Mouse (Mus musculus): ENCODE data around the gene Nr4a2. TPM values are rescaled to one million over a fixed set of nuclear protein-coding genes. Genes with fewer than 3 reads are reported as not detected.

The Nr4a2 gene
- polyA plus RNA-seq, 1 experiment from 2014 or later: 4.4 TPM

DNA sequence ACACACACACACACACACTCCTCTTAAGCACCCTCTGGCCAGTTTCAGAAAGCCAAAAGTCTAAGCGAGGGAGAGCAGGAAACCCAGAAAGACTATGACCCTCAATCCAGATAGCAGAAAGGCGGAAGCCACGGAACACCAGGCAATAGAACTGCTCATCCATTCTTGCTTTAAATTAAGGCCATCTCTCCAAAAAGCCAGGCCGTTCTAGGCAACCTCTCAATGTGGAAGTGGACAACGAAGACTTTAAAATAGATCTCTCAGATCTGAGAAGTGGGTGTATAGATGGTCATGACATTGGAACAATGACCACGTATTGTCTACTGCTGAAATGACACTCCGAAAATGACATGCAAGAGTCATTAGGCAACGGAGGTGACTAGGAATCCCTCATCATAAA lies 19.1 kb downstream of the Nr4a2 start:
- no peak for ATAC-seq (ENCODE audit: low read depth)
- Histone ChIP-seq H3K27me3 (ENCODE audit: control insufficient read depth, insufficient read depth, low read depth, low read length) (peaks cover 79% of the 10 kb centered on the region), H3K4me3 (ENCODE audit: low read length) (no peak overlapping the region), H3K36me3 (ENCODE audit: control insufficient read depth, insufficient read depth, low read length) (no peaks in the 10 kb centered on the region), H3K4me1 (replicated peaks; ENCODE audit: control insufficient read depth, insufficient read depth, low read length) (peaks cover 14% of the 10 kb centered on the region), H3K27ac (ENCODE audit: low read length) (no peak overlapping the region), H3K9ac (ENCODE audit: low read length) (no peak overlapping the region), H3K9me3 (ENCODE audit: control insufficient read depth, low read length) (no peaks in the 10 kb centered on the region), H3K4me2 (ENCODE audit: low read depth, low read length) (no peak overlapping the region)
- 7% methylated on average over 8 of the region's 8 CpGs for WGBS

DNA sequence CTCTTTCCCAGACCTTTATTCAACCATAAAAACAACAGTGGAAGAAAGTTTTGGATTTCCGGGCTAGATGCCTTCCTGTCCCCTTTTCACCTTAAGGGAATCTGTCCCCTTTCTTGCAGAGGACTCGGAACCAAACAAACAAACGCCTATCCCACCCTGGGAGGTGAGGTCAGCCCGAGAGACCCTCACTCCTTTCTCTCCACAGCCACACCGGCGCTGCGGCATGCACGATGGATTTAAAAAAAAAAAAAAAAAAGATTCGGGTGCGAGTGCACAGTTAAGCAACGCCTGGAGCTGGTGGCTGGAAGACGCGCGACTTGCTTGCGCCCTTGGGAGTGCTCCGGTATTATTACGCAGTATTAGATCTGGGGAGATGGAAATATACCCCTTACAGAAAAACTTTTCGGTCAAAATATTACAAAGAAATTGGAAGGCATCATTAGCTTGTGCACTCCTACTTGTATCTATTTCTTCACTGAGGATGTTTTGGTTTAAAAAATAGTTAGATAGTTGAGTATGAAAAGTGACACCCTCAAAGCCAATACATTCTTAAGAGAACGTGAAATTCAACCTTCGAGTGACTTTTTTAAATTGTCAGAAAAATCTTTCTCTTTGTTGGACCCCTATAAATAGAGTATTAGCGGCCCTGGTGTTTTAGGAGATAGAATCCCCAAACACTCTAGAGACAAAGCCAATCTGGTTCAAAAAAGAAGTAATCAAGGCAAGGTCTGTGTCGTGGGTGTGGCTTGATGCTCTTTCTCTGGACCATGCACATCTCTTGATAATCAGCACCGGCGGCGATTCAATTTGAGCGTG lies 19.8 kb downstream of the Nr4a2 start:
- no peaks in the 10 kb centered on the region for H3K9me3 ChIP-seq (ENCODE audit: control insufficient read depth, low read length)
- no peak for ATAC-seq (ENCODE audit: low read depth)
- peak overlapping the region; percentile 37; the same call in 1 of the 2 replicates for H3K4me2 ChIP-seq (ENCODE audit: low read depth, low read length)
- no peak overlapping the region for H3K9ac ChIP-seq (ENCODE audit: low read length)
- WGBS: 2% methylated on average over 26 of the region's 26 CpGs
- peaks cover 75% of the 10 kb centered on the region for H3K27me3 ChIP-seq (ENCODE audit: control insufficient read depth, insufficient read depth, low read depth, low read length)
- H3K4me3 ChIP-seq (ENCODE audit: low read length): no peak overlapping the region; the same call in 1 of the 2 replicates
- H3K27ac ChIP-seq (ENCODE audit: low read length): no peak overlapping the region
- peaks cover 14% of the 10 kb centered on the region for H3K4me1 ChIP-seq (replicated peaks; ENCODE audit: control insufficient read depth, insufficient read depth, low read length)
- no peaks in the 10 kb centered on the region for H3K36me3 ChIP-seq (ENCODE audit: control insufficient read depth, insufficient read depth, low read length)

DNA sequence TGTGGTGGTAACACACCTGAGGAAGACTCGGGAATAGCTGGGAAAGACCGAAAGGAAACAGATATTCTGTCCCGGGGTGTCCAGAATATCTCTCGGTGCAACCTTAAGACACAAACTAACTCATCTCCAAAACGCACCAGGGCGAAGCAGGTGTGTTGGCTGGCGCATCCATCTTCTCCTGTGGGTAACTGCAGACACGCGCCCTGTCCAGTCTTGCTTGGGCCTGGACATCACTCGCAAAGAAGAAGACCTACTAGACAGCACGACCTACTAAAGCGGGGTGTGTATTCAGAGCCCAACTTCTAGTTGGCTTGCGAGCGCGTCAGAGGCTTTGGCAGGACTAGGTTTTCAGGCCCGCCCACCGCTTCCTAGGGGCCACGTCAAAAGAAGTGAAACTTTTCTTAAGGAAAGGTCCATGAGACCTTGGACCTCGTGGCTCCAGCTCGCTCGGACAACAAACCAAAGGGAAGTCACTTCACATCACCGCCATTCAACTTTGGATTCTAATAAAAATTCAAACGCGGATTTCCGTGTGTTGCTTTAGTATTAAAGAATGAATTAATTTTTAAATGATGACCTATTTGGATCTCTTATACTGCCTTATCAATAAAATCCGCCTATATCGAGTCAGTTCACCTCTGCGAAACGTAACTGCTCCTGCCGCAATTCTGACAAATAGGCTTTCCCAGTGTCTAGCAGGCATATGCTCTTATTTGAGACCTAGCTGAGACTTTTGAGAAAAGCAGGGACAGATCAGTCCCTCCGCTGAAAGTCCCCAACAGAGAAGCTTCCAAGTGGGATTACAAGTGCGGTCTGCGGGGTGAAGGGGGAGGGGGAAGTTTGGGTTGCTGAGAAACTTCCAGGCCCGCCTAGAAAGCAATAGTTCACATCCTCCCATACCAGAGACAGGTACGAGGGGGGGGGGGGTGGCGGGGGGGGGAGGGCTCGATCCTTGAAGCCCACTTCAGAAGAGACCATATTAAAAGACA lies 20.7 kb downstream of the Nr4a2 start:
- Histone ChIP-seq H3K27ac (ENCODE audit: low read length) (no peak overlapping the region), H3K36me3 (ENCODE audit: control insufficient read depth, insufficient read depth, low read length) (no peaks in the 10 kb centered on the region), H3K4me1 (replicated peaks; ENCODE audit: control insufficient read depth, insufficient read depth, low read length) (peaks cover 14% of the 10 kb centered on the region), H3K4me2 (ENCODE audit: low read depth, low read length) (peak overlapping the region; percentile 67), H3K9me3 (ENCODE audit: control insufficient read depth, low read length) (no peaks in the 10 kb centered on the region), H3K4me3 (ENCODE audit: low read length) (peak overlapping the region; percentile 42), H3K9ac (ENCODE audit: low read length) (no peak overlapping the region), H3K27me3 (ENCODE audit: control insufficient read depth, insufficient read depth, low read depth, low read length) (peaks cover 68% of the 10 kb centered on the region)
- 4% methylated on average over 35 of the region's 37 CpGs for WGBS
- ATAC-seq (ENCODE audit: low read depth): peak; percentile 31; the same call in 1 of the 2 replicates

DNA sequence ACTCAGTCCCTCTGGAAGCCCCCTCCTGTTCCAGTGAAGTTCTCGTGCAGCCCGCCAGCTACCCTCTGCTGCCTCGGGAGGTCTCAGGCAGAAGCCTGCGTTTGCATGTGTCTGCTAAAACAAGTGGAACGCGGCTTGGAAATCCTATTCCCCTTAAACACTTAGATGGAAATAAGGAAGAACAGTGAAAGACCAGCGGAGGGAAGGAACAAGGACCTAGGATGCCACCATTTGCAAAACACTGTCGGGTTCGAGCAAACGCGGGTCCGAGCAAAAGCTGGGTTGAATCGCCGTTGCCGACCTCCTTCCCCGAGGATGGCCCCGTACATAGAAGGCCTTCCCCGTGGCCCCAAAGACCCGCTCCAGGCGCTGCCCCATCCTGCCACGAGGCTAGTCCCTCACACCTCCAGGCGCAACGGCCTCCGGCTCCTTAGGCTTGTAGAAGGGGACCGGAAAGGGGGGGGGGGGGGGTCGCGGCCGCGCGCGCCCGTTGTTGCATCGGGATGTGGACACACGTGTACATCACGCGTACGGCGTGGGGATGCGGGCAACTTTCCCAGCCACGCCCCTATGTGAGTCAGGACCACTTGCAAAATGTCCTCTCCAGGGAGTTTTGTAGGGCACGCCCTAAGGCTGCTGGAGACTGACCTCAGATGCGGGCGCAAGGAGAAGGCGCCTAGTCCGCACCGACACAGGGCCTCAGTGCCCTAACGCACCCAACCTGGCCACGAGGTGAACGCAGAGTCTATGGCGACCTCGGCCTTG lies 21.5 kb downstream of the Nr4a2 start:
- ATAC-seq (ENCODE audit: low read depth): peak; percentile 47

DNA sequence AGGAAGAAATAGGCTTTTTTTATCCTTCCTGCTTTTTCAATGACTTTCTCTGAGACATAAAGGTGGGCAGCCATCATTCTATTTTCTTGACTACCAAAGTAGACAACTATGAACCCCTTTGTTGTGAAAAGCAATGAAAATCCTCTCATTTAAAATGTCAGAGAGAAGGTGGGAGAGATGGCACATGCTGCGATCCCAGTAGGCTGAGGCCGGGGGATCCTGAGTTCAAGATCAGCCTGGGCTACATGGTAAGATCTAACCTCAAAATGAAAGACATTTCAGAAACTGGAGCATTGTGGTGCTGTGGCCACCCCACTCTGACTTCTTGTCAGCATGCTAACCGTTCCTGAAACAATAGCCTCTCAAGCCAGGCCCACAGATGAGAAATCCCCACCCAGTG lies 23.6 kb downstream of the Nr4a2 start:
- no peak for ATAC-seq (ENCODE audit: low read depth)
- H3K4me1 ChIP-seq (replicated peaks; ENCODE audit: control insufficient read depth, insufficient read depth, low read length): peaks cover 14% of the 10 kb centered on the region
- H3K36me3 ChIP-seq (ENCODE audit: control insufficient read depth, insufficient read depth, low read length): no peaks in the 10 kb centered on the region
- H3K9ac ChIP-seq (ENCODE audit: low read length): no peak overlapping the region
- no peaks in the 10 kb centered on the region for H3K9me3 ChIP-seq (ENCODE audit: control insufficient read depth, low read length)
- 76% methylated on average over 3 of the region's 3 CpGs for WGBS
- H3K4me2 ChIP-seq (ENCODE audit: low read depth, low read length): no peak overlapping the region
- H3K27ac ChIP-seq (ENCODE audit: low read length): no peak overlapping the region
- peaks cover 56% of the 10 kb centered on the region for H3K27me3 ChIP-seq (ENCODE audit: control insufficient read depth, insufficient read depth, low read depth, low read length)
- no peak overlapping the region for H3K4me3 ChIP-seq (ENCODE audit: low read length)

More for the DNA sequence above, 21.5 kb downstream of the Nr4a2 start:
- under 1% methylated on average over 50 of the region's 51 CpGs for WGBS
- Histone ChIP-seq H3K27me3 (ENCODE audit: control insufficient read depth, insufficient read depth, low read depth, low read length) (peaks cover 67% of the 10 kb centered on the region), H3K9me3 (ENCODE audit: control insufficient read depth, low read length) (no peaks in the 10 kb centered on the region), H3K36me3 (ENCODE audit: control insufficient read depth, insufficient read depth, low read length) (no peaks in the 10 kb centered on the region), H3K9ac (ENCODE audit: low read length) (no peak overlapping the region), H3K4me1 (replicated peaks; ENCODE audit: control insufficient read depth, insufficient read depth, low read length) (peaks cover 14% of the 10 kb centered on the region), H3K4me3 (ENCODE audit: low read length) (peak overlapping the region; percentile 42), H3K4me2 (ENCODE audit: low read depth, low read length) (peak overlapping the region; percentile 67), H3K27ac (ENCODE audit: low read length) (no peak overlapping the region)

DNA sequence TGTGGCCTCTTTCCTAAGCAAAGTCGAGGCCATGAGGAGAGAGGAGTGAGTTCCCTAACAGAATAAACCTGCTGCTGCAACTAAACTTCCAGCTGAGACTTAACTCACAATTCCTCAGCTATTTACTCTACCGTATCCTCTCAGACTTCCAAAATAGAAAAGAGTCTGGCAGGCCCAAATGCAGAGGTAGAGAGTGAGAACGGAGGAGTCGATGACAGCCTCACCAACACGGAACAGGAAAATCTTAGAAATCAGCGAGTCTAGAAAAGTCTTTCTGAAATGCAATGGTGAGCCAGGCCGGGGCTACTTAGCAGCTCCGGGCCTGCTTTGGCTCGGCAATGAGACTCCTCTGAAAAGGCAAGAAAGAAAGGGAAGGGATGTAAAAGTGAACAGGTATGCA lies 51.4 kb downstream of the Nr4a2 start:
- no peak overlapping the region for H3K27ac ChIP-seq (ENCODE audit: low read length)
- no peaks in the 10 kb centered on the region for H3K27me3 ChIP-seq (ENCODE audit: control insufficient read depth, insufficient read depth, low read depth, low read length)
- no peak overlapping the region for H3K4me2 ChIP-seq (ENCODE audit: low read depth, low read length)
- no peaks in the 10 kb centered on the region for H3K9me3 ChIP-seq (ENCODE audit: control insufficient read depth, low read length)
- ATAC-seq (ENCODE audit: low read depth): no peak
- no peaks in the 10 kb centered on the region for H3K4me1 ChIP-seq (replicated peaks; ENCODE audit: control insufficient read depth, insufficient read depth, low read length)
- no peaks in the 10 kb centered on the region for H3K36me3 ChIP-seq (ENCODE audit: control insufficient read depth, insufficient read depth, low read length)
- WGBS: 72% methylated on average over 9 of the region's 9 CpGs
- no peak overlapping the region for H3K9ac ChIP-seq (ENCODE audit: low read length)
- H3K4me3 ChIP-seq (ENCODE audit: low read length): no peak overlapping the region

DNA sequence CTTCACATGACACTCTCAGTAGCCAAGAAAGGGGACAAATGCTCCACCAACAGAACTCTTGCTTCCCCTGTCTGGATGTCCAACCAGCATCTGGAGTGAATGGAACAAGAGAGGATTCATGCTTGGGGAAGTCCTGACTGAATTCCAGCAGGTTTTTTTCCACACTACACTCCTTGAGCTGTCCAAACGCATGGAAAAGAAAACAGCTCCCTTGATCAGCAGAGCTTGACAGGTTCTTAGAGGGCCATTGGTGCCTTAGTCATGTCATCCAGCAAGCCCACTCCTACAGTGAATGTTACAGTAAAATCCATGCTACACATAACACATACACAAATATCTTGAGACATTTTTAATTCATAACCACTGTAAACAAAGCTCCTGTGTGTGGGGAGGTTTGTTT lies 60.3 kb downstream of the Nr4a2 start:
- H3K9me3 ChIP-seq (ENCODE audit: control insufficient read depth, low read length): no peaks in the 10 kb centered on the region
- no peak overlapping the region for H3K27ac ChIP-seq (ENCODE audit: low read length)
- no peak overlapping the region for H3K4me3 ChIP-seq (ENCODE audit: low read length)
- no peak overlapping the region for H3K9ac ChIP-seq (ENCODE audit: low read length)
- no peak overlapping the region for H3K4me2 ChIP-seq (ENCODE audit: low read depth, low read length)
- H3K4me1 ChIP-seq (replicated peaks; ENCODE audit: control insufficient read depth, insufficient read depth, low read length): no peaks in the 10 kb centered on the region
- 60% methylated on average over 1 of the region's 1 CpGs for WGBS
- no peaks in the 10 kb centered on the region for H3K36me3 ChIP-seq (ENCODE audit: control insufficient read depth, insufficient read depth, low read length)
- ATAC-seq (ENCODE audit: low read depth): no peak
- H3K27me3 ChIP-seq (ENCODE audit: control insufficient read depth, insufficient read depth, low read depth, low read length): no peaks in the 10 kb centered on the region

All from lung, embryonic 16.5 days (tissue).